ENCODE assay signal across 18 mouse cellular contexts in the genomic region with DNA sequence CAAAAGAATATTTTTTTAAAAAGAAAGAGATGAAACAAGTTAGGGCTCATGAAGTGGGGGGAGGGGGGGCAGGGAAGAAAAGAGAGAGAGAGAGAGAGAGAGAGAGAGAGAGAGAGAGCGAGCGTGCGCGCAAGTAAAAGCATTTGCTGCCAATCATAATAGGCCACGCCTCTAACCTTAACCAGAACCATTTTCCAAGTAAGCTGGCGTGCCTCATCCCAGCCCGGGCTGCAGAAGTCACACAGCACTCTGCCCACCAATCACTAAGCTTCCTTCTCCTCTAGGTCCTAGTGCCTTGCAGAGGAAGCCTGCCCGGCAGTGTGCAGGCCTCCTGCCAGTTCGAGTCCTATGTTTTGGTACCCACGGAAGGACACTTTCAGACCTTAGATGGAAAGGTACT. TPM values are rescaled to one million over a fixed set of nuclear protein-coding genes. Genes with fewer than 3 reads are reported as not detected.
"Had no signal": no experiment of that assay in that cellular context is flagged by ENCODE, and none has a peak within 500 bp of the region (broad histone marks: within the 10 kb centered on the region; RNA-seq: fewer than 3 reads in every experiment).

No protein-coding gene starts in this region.

- H3K9ac ChIP-seq: lung, embryonic 15.5 days; midbrain, embryonic 13.5 days; midbrain, embryonic 15.5 days; neural tube, embryonic 12.5 days had no signal

- H3K9me3 ChIP-seq: lung, embryonic 15.5 days; megakaryocyte, embryonic 14.5 days; midbrain, embryonic 13.5 days; midbrain, embryonic 15.5 days; neural tube, embryonic 12.5 days had no signal

- H3K4me1 ChIP-seq: lung, embryonic 15.5 days; midbrain, embryonic 13.5 days; midbrain, embryonic 15.5 days; neural tube, embryonic 12.5 days had no signal

- H3K27me3 ChIP-seq: lung, embryonic 15.5 days; megakaryocyte, embryonic 14.5 days; midbrain, embryonic 13.5 days; midbrain, embryonic 15.5 days; neural tube, embryonic 12.5 days had no signal

- H3K27ac ChIP-seq: lung, embryonic 15.5 days; macrophage; midbrain, embryonic 13.5 days; midbrain, embryonic 15.5 days; neural tube, embryonic 12.5 days had no signal

- H3K4me3 ChIP-seq: lung, embryonic 15.5 days; megakaryocyte, embryonic 14.5 days; midbrain, embryonic 13.5 days; midbrain, embryonic 15.5 days; neural tube, embryonic 12.5 days had no signal

- DNase-seq: lung, adult 18-20 months; lung, postnatal 14 days; lung, postnatal 36 days; right cerebral cortex, postnatal 25 days; right cerebral cortex, postnatal 4 days; spleen, adult 18-20 months; thymus, adult 18-20 months; thymus, postnatal 25 days; thymus, postnatal 4 days had no signal

RNA-seq across cellular contexts. Expression of gene Rgs9bp, which starts 14.6 kb away (rescaled TPM):
- total RNA-seq: monocyte, adult 5-6 weeks; neutrophil, adult 5-6 weeks had no signal
- polyA plus RNA-seq: midbrain, postnatal 0 days had no signal
